Mouse (Mus musculus): Measurements from ENCODE around the gene Lrrc10b. TPM values are rescaled to one million over a fixed set of nuclear protein-coding genes. Genes with fewer than 3 reads are reported as not detected.

Lrrc10b gene
- total and polyA plus RNA-seq, 3 experiments, result not detected

DNA sequence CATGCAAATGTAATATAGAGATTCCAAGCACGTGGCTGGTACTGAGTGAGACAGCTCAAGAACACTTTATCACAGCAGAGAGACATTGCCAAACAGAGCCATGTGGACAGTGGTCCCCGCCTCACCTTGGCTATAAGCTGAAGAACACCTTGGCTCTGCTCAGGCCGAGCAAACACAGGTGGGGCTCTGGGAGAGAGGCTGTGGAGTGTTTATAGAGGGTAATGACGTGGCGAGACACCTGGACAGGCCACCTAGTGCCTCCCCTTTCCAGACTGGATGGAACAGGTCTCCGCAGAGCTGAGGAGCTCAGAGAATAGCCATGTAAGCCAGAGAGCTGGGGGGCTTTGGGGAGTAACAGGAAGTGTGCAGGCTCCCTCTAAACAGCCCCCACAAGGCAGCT lies 22.3 kb downstream of the Lrrc10b start:
- H3K4me1 ChIP-seq (ENCODE audit: control insufficient read depth in 1 of 2, insufficient read depth in 2 of 2), result peaks cover 27 to 51% of the 10 kb centered on the region in 2 experiments
- no peak overlapping the region for H3K27ac ChIP-seq (ENCODE audit: insufficient read depth, low read depth)
- dilution Hi-C loops (cut with MboI; ENCODE audit: extremely low pct_ligation_motif_present, extremely low pct_unique_long_range_greater_than_20kb, low sequenced_read_pairs), result no loop called here
- no peak overlapping the region for H3K4me3 ChIP-seq (replicated peaks in 1 of 3; ENCODE audit: low read depth in 2 of 3, low read length in 2 of 3, poor library complexity in 1 of 3)
- H3K9ac ChIP-seq (ENCODE audit: insufficient read depth, low read depth), result no peak overlapping the region
- in situ Hi-C loops (cut with MboI; ENCODE audit: low pct_ligation_motif_present, low pct_unique_long_range_greater_than_20kb, low sequenced_read_pairs), result loop anchor here (5.0 kb wide), 2 partner anchors 93 to 173 kb away; no protein-coding TSS in a partner anchor
- H3K79me2 ChIP-seq (replicated peaks; ENCODE audit: control insufficient read depth, extremely low read depth, insufficient read depth, poor library complexity, severe bottlenecking), result no peaks in the 10 kb centered on the region
- TF ChIP-seq E2F4 (IDR thresholded peaks at IDR 0.05; ENCODE audit: insufficient replicate concordance, low read depth, low read length), result no peak
- TF ChIP-seq ZNF384 (IDR thresholded peaks at IDR 0.05; ENCODE audit: low read depth, low read length), result no peak
- TF ChIP-seq ZMIZ1 (IDR thresholded peaks at IDR 0.05; ENCODE audit: low read depth, low read length), result no peak
- TF ChIP-seq ZC3H11A (IDR thresholded peaks at IDR 0.05; ENCODE audit: low read depth, low read length), result no peak
- TF ChIP-seq SIN3A (IDR thresholded peaks at IDR 0.05; ENCODE audit: low read length), result no peak
- no peak for TF ChIP-seq USF2 (conservative IDR thresholded peaks at IDR 0.05; ENCODE audit: low read depth, low read length)
- no peak for TF ChIP-seq UBTF (IDR thresholded peaks at IDR 0.05; ENCODE audit: low read depth, low read length)
- no peak for TF ChIP-seq KAT2A (IDR thresholded peaks at IDR 0.05; ENCODE audit: insufficient replicate concordance, low read length)
- no peak for TF ChIP-seq NELFE (IDR thresholded peaks at IDR 0.05; ENCODE audit: low read depth, low read length)
- no peak for TF ChIP-seq MEF2A (IDR thresholded peaks at IDR 0.05; ENCODE audit: borderline replicate concordance, low read depth, low read length)
- TF ChIP-seq EP300 (IDR thresholded peaks at IDR 0.05; ENCODE audit: low read length), result no peak
- H3K9me3 ChIP-seq (replicated peaks; ENCODE audit: low read length), result no peaks in the 10 kb centered on the region
- no peak for DNase-seq (ENCODE audit: extremely low read depth)
- H3K27me3 ChIP-seq (replicated peaks), result peaks cover 86% of the 10 kb centered on the region
- H3K36me3 ChIP-seq (replicated peaks in 1 of 2; ENCODE audit: control insufficient read depth in 1 of 2, insufficient read depth in 1 of 2, low read length in 1 of 2), result no peaks in the 10 kb centered on the region
- H3K4me2 ChIP-seq (ENCODE audit: insufficient read depth, low read depth, poor library complexity, severe bottlenecking), result no peak overlapping the region

DNA sequence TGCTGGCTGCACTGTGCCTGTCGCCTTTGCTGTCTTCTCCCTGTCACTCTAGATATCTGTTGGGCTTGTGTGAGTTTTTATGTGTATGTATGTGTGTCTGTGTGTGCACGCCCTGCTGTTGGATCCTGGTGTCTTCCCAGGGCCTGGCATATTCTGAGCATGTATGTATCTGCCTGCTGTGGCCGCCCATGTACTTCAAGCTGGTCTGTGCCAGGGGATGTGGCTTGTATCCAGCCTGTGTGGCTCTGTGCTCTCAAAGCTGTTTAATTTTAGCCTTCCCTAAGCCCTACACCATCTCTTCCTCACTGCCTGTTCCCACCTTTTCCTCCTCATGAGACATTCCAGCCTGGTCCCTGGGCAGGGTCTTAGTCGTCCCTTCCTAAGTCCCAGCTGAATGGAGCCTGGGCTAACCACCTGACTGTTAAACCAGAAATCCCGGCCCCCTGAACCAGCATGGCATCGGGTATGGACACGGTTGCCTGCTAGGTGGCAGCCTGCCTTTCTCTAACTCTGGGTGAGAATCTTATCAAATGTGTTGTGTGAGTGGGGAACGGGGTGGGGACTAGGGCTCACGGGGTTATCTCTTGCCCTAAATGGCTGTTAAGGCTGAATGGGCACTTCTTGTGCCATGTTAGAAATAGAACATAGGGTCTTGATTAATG lies 23.3 kb downstream of the Lrrc10b start:
- Histone ChIP-seq H3K4me1 (ENCODE audit: control insufficient read depth in 1 of 2, insufficient read depth in 2 of 2) (peaks cover 27 to 51% of the 10 kb centered on the region in 2 experiments), H3K4me3 (replicated peaks in 1 of 3; ENCODE audit: low read depth in 2 of 3, low read length in 2 of 3, poor library complexity in 1 of 3) (no peak overlapping the region), H3K9me3 (replicated peaks; ENCODE audit: low read length) (no peaks in the 10 kb centered on the region), H3K27ac (ENCODE audit: insufficient read depth, low read depth) (no peak overlapping the region), H3K9ac (ENCODE audit: insufficient read depth, low read depth) (no peak overlapping the region), H3K4me2 (ENCODE audit: insufficient read depth, low read depth, poor library complexity, severe bottlenecking) (no peak overlapping the region), H3K27me3 (replicated peaks) (peaks cover 87% of the 10 kb centered on the region), H3K79me2 (replicated peaks; ENCODE audit: control insufficient read depth, extremely low read depth, insufficient read depth, poor library complexity, severe bottlenecking) (no peaks in the 10 kb centered on the region), H3K36me3 (replicated peaks in 1 of 2; ENCODE audit: control insufficient read depth in 1 of 2, insufficient read depth in 1 of 2, low read length in 1 of 2) (no peaks in the 10 kb centered on the region)
- no peak for TF ChIP-seq EP300 (IDR thresholded peaks at IDR 0.05; ENCODE audit: low read length)
- no peak for TF ChIP-seq SIN3A (IDR thresholded peaks at IDR 0.05; ENCODE audit: low read length)
- no peak for TF ChIP-seq MAFK (IDR thresholded peaks at IDR 0.05; ENCODE audit: insufficient replicate concordance, low read length)
- no peak for TF ChIP-seq PAX5 (IDR thresholded peaks at IDR 0.05; ENCODE audit: low read length)
- TF ChIP-seq JUN (IDR thresholded peaks at IDR 0.05; ENCODE audit: insufficient read depth, low read depth, low read length), result no peak
- DNase-seq (ENCODE audit: extremely low read depth), result no peak
- dilution Hi-C loops (cut with MboI; ENCODE audit: extremely low pct_ligation_motif_present, extremely low pct_unique_long_range_greater_than_20kb, low sequenced_read_pairs) (no loop called here), in situ Hi-C loops (cut with MboI; ENCODE audit: low pct_ligation_motif_present, low pct_unique_long_range_greater_than_20kb, low sequenced_read_pairs) (loop anchor here (5.0 kb wide), 2 partner anchors 92 to 172 kb away; no protein-coding TSS in a partner anchor)

All from CH12.LX (cell line).